Mouse (Mus musculus): ENCODE data around the gene Tomm70a.

- no peak for TF ChIP-seq GATA1 (IDR thresholded peaks at IDR 0.05; ENCODE audit: borderline replicate concordance, low read length)
- TF ChIP-seq FLI1 (IDR thresholded peaks at IDR 0.05; ENCODE audit: low read length) = no peak
Measured at GRCm38 (mm10) chr16:57116066-57116465, 5.4 kb upstream of the Tomm70a start.
